ENCODE assay signal across 15 mouse cellular contexts in genomic region chr14:122762603-122763002, GRCm38 (mm10).
"Had no signal": no experiment of that assay in that cellular context is flagged by ENCODE, and none has a peak within 500 bp of the region (broad histone marks: within the 10 kb centered on the region; RNA-seq: fewer than 3 reads in every experiment).

No protein-coding gene starts in this region.

- ATAC-seq: intestine, embryonic 15.5 days; midbrain, embryonic 16.5 days had no signal

- H3K27me3 ChIP-seq: intestine, embryonic 15.5 days; limb, embryonic 13.5 days; liver, embryonic 15.5 days; stomach, embryonic 15.5 days had no signal

- H3K4me3 ChIP-seq: intestine, embryonic 15.5 days; limb, embryonic 13.5 days; liver, embryonic 15.5 days; megakaryocyte, embryonic 14.5 days; stomach, embryonic 15.5 days had no signal

- DNase-seq: kidney, adult 18-20 months; kidney, postnatal 10 days; lung, adult 2 months; lung, postnatal 10 days; right cerebral cortex, postnatal 14 days; thymus, adult 2 months; thymus, postnatal 25 days had no signal

- H3K4me1 ChIP-seq: intestine, embryonic 15.5 days; limb, embryonic 13.5 days; liver, embryonic 15.5 days; stomach, embryonic 15.5 days had no signal

- H3K27ac ChIP-seq: intestine, embryonic 15.5 days; limb, embryonic 13.5 days; liver, embryonic 15.5 days; macrophage; stomach, embryonic 15.5 days had no signal

- H3K36me3 ChIP-seq: intestine, embryonic 15.5 days; limb, embryonic 13.5 days; liver, embryonic 15.5 days; stomach, embryonic 15.5 days had no signal

- H3K9me3 ChIP-seq: intestine, embryonic 15.5 days; liver, embryonic 15.5 days; stomach, embryonic 15.5 days had no signal

- H3K4me2 ChIP-seq: intestine, embryonic 15.5 days; limb, embryonic 13.5 days; liver, embryonic 11.5 days; liver, embryonic 15.5 days; stomach, embryonic 15.5 days had no signal

- H3K9ac ChIP-seq: intestine, embryonic 15.5 days; limb, embryonic 13.5 days; liver, embryonic 15.5 days; stomach, embryonic 15.5 days had no signal
